Mouse (Mus musculus): ENCODE measurements around the gene Kcnj10. TPM values are rescaled to one million over a fixed set of nuclear protein-coding genes. Genes with fewer than 3 reads are reported as not detected.

The Kcnj10 gene
- polyA plus RNA-seq, 1 experiment from 2014 or later: 2.1 TPM

- Histone ChIP-seq H3K4me2 (ENCODE audit: low read length) (peak overlapping the region; percentile 66), H3K27ac (ENCODE audit: low read length) (peak overlapping the region; percentile 89), H3K4me3 (replicated peaks; ENCODE audit: low read length) (peak overlapping the region; percentile 29), H3K36me3 (ENCODE audit: control insufficient read depth, insufficient read depth) (no peaks in the 10 kb centered on the region), H3K27me3 (replicated peaks; ENCODE audit: control insufficient read depth, insufficient read depth, low read length) (no peaks in the 10 kb centered on the region), H3K9me3 (ENCODE audit: control insufficient read depth, low read length) (no peaks in the 10 kb centered on the region), H3K4me1 (replicated peaks; ENCODE audit: control insufficient read depth, insufficient read depth, low read length) (peaks cover 47% of the 10 kb centered on the region), H3K9ac (replicated peaks; ENCODE audit: low read depth, low read length) (peak overlapping the region; percentile 55)
- WGBS: 2% methylated on average over 14 of the region's 14 CpGs
- peak; percentile 68 for ATAC-seq
Observed at GRCm38 (mm10) chr1:172309699-172310398, 31.2 kb upstream of the Kcnj10 start.

- H3K4me3 ChIP-seq (replicated peaks; ENCODE audit: low read length): peak overlapping the region; percentile 64
- peak; percentile 11; the same call in 1 of the 2 replicates for ATAC-seq
- WGBS: 10% methylated on average over 23 of the region's 23 CpGs
- H3K4me1 ChIP-seq (replicated peaks; ENCODE audit: control insufficient read depth, insufficient read depth, low read length): peaks cover 52% of the 10 kb centered on the region
- peak overlapping the region; percentile 74 for H3K27ac ChIP-seq (ENCODE audit: low read length)
- no peaks in the 10 kb centered on the region for H3K36me3 ChIP-seq (ENCODE audit: control insufficient read depth, insufficient read depth)
- H3K9ac ChIP-seq (replicated peaks; ENCODE audit: low read depth, low read length): peak overlapping the region; percentile 79
- no peaks in the 10 kb centered on the region for H3K9me3 ChIP-seq (ENCODE audit: control insufficient read depth, low read length)
- no peaks in the 10 kb centered on the region for H3K27me3 ChIP-seq (replicated peaks; ENCODE audit: control insufficient read depth, insufficient read depth, low read length)
- H3K4me2 ChIP-seq (ENCODE audit: low read length): peak overlapping the region; percentile 70
Observed at GRCm38 (mm10) chr1:172311248-172311906, 29.6 kb upstream of the Kcnj10 start.

- no peaks in the 10 kb centered on the region for H3K9me3 ChIP-seq (ENCODE audit: control insufficient read depth, low read length)
- peak overlapping the region; percentile 64 for H3K4me3 ChIP-seq (replicated peaks; ENCODE audit: low read length)
- H3K9ac ChIP-seq (replicated peaks; ENCODE audit: low read depth, low read length): peak overlapping the region; percentile 79
- H3K4me2 ChIP-seq (ENCODE audit: low read length): peak overlapping the region; percentile 70
- no peaks in the 10 kb centered on the region for H3K36me3 ChIP-seq (ENCODE audit: control insufficient read depth, insufficient read depth)
- ATAC-seq: peak; percentile 66
- no peaks in the 10 kb centered on the region for H3K27me3 ChIP-seq (replicated peaks; ENCODE audit: control insufficient read depth, insufficient read depth, low read length)
- peaks cover 50% of the 10 kb centered on the region for H3K4me1 ChIP-seq (replicated peaks; ENCODE audit: control insufficient read depth, insufficient read depth, low read length)
- under 1% methylated on average over 38 of the region's 55 CpGs for WGBS
- peak overlapping the region; percentile 74 for H3K27ac ChIP-seq (ENCODE audit: low read length)
Observed at GRCm38 (mm10) chr1:172311921-172312767, 28.9 kb upstream of the Kcnj10 start.

- Histone ChIP-seq H3K4me2 (ENCODE audit: low read length) (peak overlapping the region; percentile 70), H3K27ac (ENCODE audit: low read length) (no peak overlapping the region; the same call in 1 of the 2 replicates), H3K9me3 (ENCODE audit: control insufficient read depth, low read length) (no peaks in the 10 kb centered on the region), H3K4me3 (replicated peaks; ENCODE audit: low read length) (peak overlapping the region; percentile 64), H3K9ac (replicated peaks; ENCODE audit: low read depth, low read length) (peak overlapping the region; percentile 79), H3K4me1 (replicated peaks; ENCODE audit: control insufficient read depth, insufficient read depth, low read length) (peaks cover 58% of the 10 kb centered on the region), H3K27me3 (replicated peaks; ENCODE audit: control insufficient read depth, insufficient read depth, low read length) (no peaks in the 10 kb centered on the region), H3K36me3 (ENCODE audit: control insufficient read depth, insufficient read depth) (no peaks in the 10 kb centered on the region)
- WGBS: 4% methylated on average over 16 of the region's 16 CpGs
- ATAC-seq: no peak
Observed at GRCm38 (mm10) chr1:172312768-172313561, 28.0 kb upstream of the Kcnj10 start.

GRCm38 (mm10) chr1:172313613-172314411, 27.2 kb upstream of the Kcnj10 start:
- 64% methylated on average over 10 of the region's 10 CpGs for WGBS
- H3K9ac ChIP-seq (replicated peaks; ENCODE audit: low read depth, low read length): peak overlapping the region; percentile 79
- H3K4me3 ChIP-seq (replicated peaks; ENCODE audit: low read length): peak overlapping the region; percentile 64
- peak overlapping the region; percentile 70 for H3K4me2 ChIP-seq (ENCODE audit: low read length)
- no peaks in the 10 kb centered on the region for H3K36me3 ChIP-seq (ENCODE audit: control insufficient read depth, insufficient read depth)
- no peak for ATAC-seq
- no peaks in the 10 kb centered on the region for H3K9me3 ChIP-seq (ENCODE audit: control insufficient read depth, low read length)
- peaks cover 65% of the 10 kb centered on the region for H3K4me1 ChIP-seq (replicated peaks; ENCODE audit: control insufficient read depth, insufficient read depth, low read length)
- H3K27ac ChIP-seq (ENCODE audit: low read length): peak overlapping the region; percentile 88
- H3K27me3 ChIP-seq (replicated peaks; ENCODE audit: control insufficient read depth, insufficient read depth, low read length): no peaks in the 10 kb centered on the region

- peak overlapping the region; percentile 70 for H3K4me2 ChIP-seq (ENCODE audit: low read length)
- peaks cover 69% of the 10 kb centered on the region for H3K4me1 ChIP-seq (replicated peaks; ENCODE audit: control insufficient read depth, insufficient read depth, low read length)
- peak overlapping the region; percentile 38; the same call in 1 of the 2 replicates for H3K9ac ChIP-seq (replicated peaks; ENCODE audit: low read depth, low read length)
Observed at GRCm38 (mm10) chr1:172314911-172315310, 26.1 kb upstream of the Kcnj10 start.

GRCm38 (mm10) chr1:172317431-172317830, 23.6 kb upstream of the Kcnj10 start:
- no peaks in the 10 kb centered on the region for H3K27me3 ChIP-seq (replicated peaks; ENCODE audit: control insufficient read depth, insufficient read depth, low read length)
- 0 out of 2 replicates have a peak, but pooled peaks cover 2% of the 10 kb centered on the region for H3K36me3 ChIP-seq (ENCODE audit: control insufficient read depth, insufficient read depth)
- H3K27ac ChIP-seq (ENCODE audit: low read length): no peak overlapping the region
- WGBS: 59% methylated on average over 18 of the region's 18 CpGs
- no peak overlapping the region; the same call in 1 of the 2 replicates for H3K9ac ChIP-seq (replicated peaks; ENCODE audit: low read depth, low read length)
- no peak for ATAC-seq
- H3K4me2 ChIP-seq (ENCODE audit: low read length): no peak overlapping the region
- no peak overlapping the region for H3K4me3 ChIP-seq (replicated peaks; ENCODE audit: low read length)
- H3K4me1 ChIP-seq (replicated peaks; ENCODE audit: control insufficient read depth, insufficient read depth, low read length): peaks cover 57% of the 10 kb centered on the region
- H3K9me3 ChIP-seq (ENCODE audit: control insufficient read depth, low read length): no peaks in the 10 kb centered on the region

More at GRCm38 (mm10) chr1:172314911-172315310, 26.1 kb upstream of the Kcnj10 start:
- no peaks in the 10 kb centered on the region for H3K9me3 ChIP-seq (ENCODE audit: control insufficient read depth, low read length)
- 9% methylated on average over 3 of the region's 3 CpGs for WGBS
- 0 out of 2 replicates have a peak, but pooled peaks cover 2% of the 10 kb centered on the region for H3K36me3 ChIP-seq (ENCODE audit: control insufficient read depth, insufficient read depth)
- peak; percentile 14 for ATAC-seq
- peak overlapping the region; percentile 19; the same call in 1 of the 2 replicates for H3K4me3 ChIP-seq (replicated peaks; ENCODE audit: low read length)
- peak overlapping the region; percentile 88 for H3K27ac ChIP-seq (ENCODE audit: low read length)
- no peaks in the 10 kb centered on the region for H3K27me3 ChIP-seq (replicated peaks; ENCODE audit: control insufficient read depth, insufficient read depth, low read length)

- ATAC-seq: no peak
- peaks cover 54% of the 10 kb centered on the region for H3K4me1 ChIP-seq (replicated peaks; ENCODE audit: control insufficient read depth, insufficient read depth, low read length)
- no peak overlapping the region for H3K9ac ChIP-seq (replicated peaks; ENCODE audit: low read depth, low read length)
- H3K4me2 ChIP-seq (ENCODE audit: low read length): no peak overlapping the region
- 58% methylated on average over 15 of the region's 15 CpGs for WGBS
- no peak overlapping the region for H3K27ac ChIP-seq (ENCODE audit: low read length)
- 0 out of 2 replicates have a peak, but pooled peaks cover 2% of the 10 kb centered on the region for H3K36me3 ChIP-seq (ENCODE audit: control insufficient read depth, insufficient read depth)
- H3K9me3 ChIP-seq (ENCODE audit: control insufficient read depth, low read length): no peaks in the 10 kb centered on the region
- H3K27me3 ChIP-seq (replicated peaks; ENCODE audit: control insufficient read depth, insufficient read depth, low read length): no peaks in the 10 kb centered on the region
- no peak overlapping the region for H3K4me3 ChIP-seq (replicated peaks; ENCODE audit: low read length)
Observed at GRCm38 (mm10) chr1:172317946-172318345, 23.1 kb upstream of the Kcnj10 start.
